In the genomic region with DNA sequence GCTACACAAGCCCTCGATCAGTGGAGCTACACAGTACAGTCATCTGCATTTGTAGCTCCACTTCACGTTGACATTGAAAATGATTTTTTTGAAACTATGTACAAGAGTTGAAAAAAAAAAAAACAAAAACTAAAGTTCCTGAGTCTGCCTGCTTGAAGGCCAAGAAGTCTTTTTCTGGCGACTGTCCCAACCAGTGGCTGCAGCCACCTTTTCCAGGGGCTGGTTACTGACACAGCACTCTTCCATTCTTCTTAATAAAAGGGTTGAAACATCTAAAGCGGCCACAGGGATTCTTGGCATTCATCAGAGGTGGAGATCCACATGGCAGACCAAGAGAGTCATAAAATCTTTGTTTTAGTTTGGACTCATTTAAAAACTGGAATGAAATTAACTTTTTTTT, we compare ENCODE assay signal across 23 mouse cellular contexts.
DNase-seq lines count a peak whose midpoint lies in the region; ATAC-seq and TF ChIP-seq lines count a peak whose summit lies in the region.
"Had no signal": no experiment of that assay in that cellular context is flagged by ENCODE, and none has a peak within 500 bp of the region (broad histone marks: within the 10 kb centered on the region; RNA-seq: fewer than 3 reads in every experiment).

No protein-coding gene starts in this region.

- no peak overlapping the region for H3K4me2 ChIP-seq in lung, embryonic 14.5 days

- no peaks in the 10 kb centered on the region for H3K4me1 ChIP-seq in lung, embryonic 14.5 days (ENCODE audit: insufficient read depth)

- DNase-seq in cerebellum, postnatal 10 days = peak; percentile 9 to 13
- no peak for DNase-seq in cerebellum, postnatal 25 days
- DNase-seq in lung, embryonic 14.5 days = peak; percentile 32
- no peak for DNase-seq in lung, postnatal 10 days
- DNase-seq in testis, postnatal 10 days (ENCODE audit: low spot score) = peak; percentile 61
- no peak for DNase-seq in testis, postnatal 14 days (ENCODE audit: low spot score)
- DNase-seq in Muller cell, postnatal 12 days (ENCODE audit: inconsistent ontology term) = peak; percentile 59
- no peak for DNase-seq in gastrocnemius, postnatal 25 days
- DNase-seq: adrenal gland, adult 2 months; adrenal gland, adult 8-10 months; adrenal gland, postnatal 10 days; adrenal gland, postnatal 14 days; adrenal gland, postnatal 25 days; adrenal gland, postnatal 36 days; B cell, adult 2 months; cerebellum, adult 11 months; cerebellum, adult 11-12 months; cerebellum, adult 18-20 months had no signal

- no peaks in the 10 kb centered on the region for H3K9me3 ChIP-seq in lung, embryonic 14.5 days (ENCODE audit: low read depth, low read length)
- H3K9me3 ChIP-seq: G1E had no signal

- H3K4me3 ChIP-seq in lung, embryonic 14.5 days (ENCODE audit: low read depth, low read length) = no peak overlapping the region

- H3K27ac ChIP-seq in lung, embryonic 14.5 days (ENCODE audit: low read depth) = no peak overlapping the region

- no peak for ATAC-seq in lung, embryonic 14.5 days (ENCODE audit: insufficient read depth)
- ATAC-seq: activated CD4-positive, CD25-positive, alpha-beta regulatory T cell, adult 4 months; CD4-positive, CD25-positive, alpha-beta regulatory T cell, adult 4 months; Patski had no signal

- no peaks in the 10 kb centered on the region for H3K27me3 ChIP-seq in lung, embryonic 14.5 days (ENCODE audit: insufficient read depth, low read length)
- H3K27me3 ChIP-seq: CH12.LX, Patski had no signal

- 62% methylated on average over 4 of the region's 4 CpGs for WGBS in lung, embryonic 14.5 days

- H3K36me3 ChIP-seq in lung, embryonic 14.5 days (ENCODE audit: insufficient read depth) = no peaks in the 10 kb centered on the region
- H3K36me3 ChIP-seq: G1E had no signal

- no peak for TF ChIP-seq CTCF in lung, embryonic 14.5 days (IDR thresholded peaks at IDR 0.05; ENCODE audit: low read depth)

- no peak overlapping the region for H3K9ac ChIP-seq in lung, embryonic 14.5 days

Comparison
In these comparisons a context has a peak if more than half of its experiments do, and no peak if none do; other contexts are left out.
1. DNase-seq: peak in cerebellum, postnatal 10 days (2 of 2), lung, embryonic 14.5 days (single experiment), testis, postnatal 10 days (single experiment) and Muller cell, postnatal 12 days (single experiment); none in cerebellum, postnatal 25 days (0 of 2), lung, postnatal 10 days (single experiment), testis, postnatal 14 days (single experiment) and gastrocnemius, postnatal 25 days (single experiment).